Mouse (Mus musculus): ENCODE results near the gene Irx2.
A peak's percentile ranks its signal among the peaks of the same experiment; 100 is the strongest.

Gene Irx2

DNA sequence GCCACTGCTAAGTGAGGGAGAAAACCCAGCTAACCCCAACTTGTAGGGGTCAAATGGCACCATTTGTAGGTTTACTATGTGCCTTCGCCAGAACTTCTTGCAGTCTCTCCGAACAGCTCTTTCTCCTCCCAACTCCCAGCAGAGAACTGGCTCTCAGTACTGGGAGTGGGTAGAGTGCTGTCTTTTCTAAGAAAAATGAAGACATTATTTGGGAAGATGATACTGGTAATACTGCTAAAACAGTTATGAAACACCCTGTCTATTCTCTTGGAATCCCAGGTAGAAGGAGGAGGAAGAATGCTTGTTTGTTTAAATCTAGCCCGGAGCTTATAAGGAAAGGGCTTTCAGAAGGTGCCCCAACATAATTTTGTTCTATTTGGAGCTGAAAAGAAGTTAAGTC lies 8.9 kb downstream of the Irx2 start:
- no peak for DNase-seq

GRCm38 (mm10) chr13:72638401-72639130 lies 9.9 kb downstream of the Irx2 start:
- no peak for DNase-seq

DNA sequence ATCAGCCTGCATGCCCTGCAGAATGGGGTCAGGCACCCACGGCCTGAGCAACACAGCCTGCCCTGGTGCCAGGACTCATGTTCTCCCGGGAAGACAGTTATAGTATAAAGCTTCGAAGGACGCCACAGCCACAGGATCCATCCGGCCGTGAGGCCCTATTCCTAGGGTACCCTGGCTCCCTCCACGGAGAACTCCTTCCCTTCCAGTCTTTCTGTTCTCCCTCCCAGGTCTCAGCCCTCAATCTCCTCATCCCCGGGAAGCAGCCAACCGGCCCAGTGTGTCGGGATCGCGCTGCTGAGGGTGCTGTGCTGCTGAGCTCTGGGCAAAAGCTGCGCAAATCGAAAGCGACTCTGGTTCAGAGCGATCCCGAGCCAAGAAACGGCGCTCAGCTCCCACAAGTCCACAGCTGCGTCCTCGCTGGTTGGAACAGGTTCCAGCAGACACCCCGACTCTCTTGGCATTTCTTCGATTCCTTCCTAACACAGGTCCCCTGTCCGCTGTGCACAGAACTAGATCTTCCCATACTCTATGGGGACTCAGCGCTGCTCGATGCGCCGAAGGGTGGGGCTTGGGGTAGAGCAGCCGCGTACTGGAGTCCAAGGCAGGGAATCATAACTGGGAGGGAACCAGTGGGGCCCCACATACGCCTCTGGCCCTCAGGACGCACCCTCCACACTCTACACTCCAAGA lies 11.0 kb downstream of the Irx2 start:
- DNase-seq, result no peak

GRCm38 (mm10) chr13:72640131-72640521 lies 11.5 kb downstream of the Irx2 start:
- peak; percentile 28 for DNase-seq

GRCm38 (mm10) chr13:72656447-72656846 lies 27.8 kb downstream of the Irx2 start:
- no peak for DNase-seq

DNA sequence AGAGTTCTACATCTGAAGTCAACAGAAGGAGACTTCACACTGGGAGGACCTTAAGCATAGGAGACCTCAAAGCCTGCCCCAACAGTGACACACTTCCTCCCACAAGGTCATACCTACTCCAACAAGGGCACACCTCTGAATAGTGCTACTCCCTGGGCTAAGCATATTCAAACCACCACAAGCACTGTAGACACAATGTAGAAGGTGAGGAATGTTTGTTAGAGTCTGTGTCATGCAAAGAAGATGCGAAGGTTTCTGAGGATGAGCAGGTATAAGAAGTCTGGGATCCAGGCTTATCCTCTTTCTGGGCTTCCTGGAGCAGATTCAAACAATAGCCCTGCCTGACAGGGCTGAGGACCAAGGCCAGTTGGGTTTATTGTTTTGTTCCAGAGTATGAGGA lies 47.2 kb downstream of the Irx2 start:
- DNase-seq, result no peak
